Mouse (Mus musculus) heart, embryonic 16.5 days (tissue): ENCODE results near the gene Pawr. TPM values are rescaled to one million over a fixed set of nuclear protein-coding genes. Genes with fewer than 3 reads are reported as not detected.

Experiments
- ATAC-seq: fragments of 200-750 bp; cut with Nextera tagmentation; replicated peaks from 2 replicates; pipeline ENCODE4 v1.8.0; 2017; ENCODE audit warnings: moderate number of reproducible peaks; ENCODE audit not compliant: insufficient read depth, low FRiP score; ENCODE audit errors: extremely low read depth
- H3K27ac ChIP-seq: fragments of 300-500 bp; sonication (generic); 2 replicates; pipeline ENCODE4 v1.5.1; 2014; ENCODE audit warnings: mild to moderate bottlenecking, low read length, control low read depth, moderate library complexity
- H3K27me3 ChIP-seq: fragments of 300-500 bp; sonication (generic); 2 replicates; pipeline ENCODE4 v1.6.1; 2014; ENCODE audit warnings: low read length, mixed read lengths; ENCODE audit not compliant: control insufficient read depth, insufficient read depth
- H3K36me3 ChIP-seq: fragments of 300-500 bp; sonication (generic); 2 replicates; pipeline ENCODE4 v1.6.1; 2014; ENCODE audit not compliant: control insufficient read depth, insufficient read depth
- H3K4me1 ChIP-seq: fragments of 300-500 bp; sonication (generic); 2 replicates; pipeline ENCODE4 v1.6.1; 2014; ENCODE audit warnings: low read length, mixed read lengths; ENCODE audit not compliant: control insufficient read depth, insufficient read depth
- H3K4me2 ChIP-seq: fragments of 300-500 bp; sonication (generic); 2 replicates; pipeline ENCODE4 v1.6.1; 2014; ENCODE audit warnings: low read depth, mild to moderate bottlenecking, control low read depth, low read length
- H3K4me3 ChIP-seq: fragments of 300-500 bp; sonication (generic); 2 replicates; pipeline ENCODE4 v1.5.1; 2014; ENCODE audit warnings: mild to moderate bottlenecking, control low read depth, low read length
- H3K9ac ChIP-seq: fragments of 300-500 bp; sonication (generic); 2 replicates; pipeline ENCODE4 v1.6.1; 2014; ENCODE audit warnings: low read length, control low read depth
- H3K9me3 ChIP-seq: fragments of 300-500 bp; sonication (generic); replicated peaks from 2 replicates; pipeline ENCODE4 v1.6.1; 2016; ENCODE audit warnings: low read length; ENCODE audit not compliant: control insufficient read depth
- WGBS: fragments of 180-500 bp; shearing (Covaris S2); extraction: QIAGEN DNeasy Blood & Tissue Kit; methylation state at CpG from one replicate; pipeline ENCODE4 v1.1.7; 2014; 5-methylcytosine and 5-hydroxymethylcytosine counted together
- polyA plus RNA-seq: library from polyadenylated mRNA; unstranded; fragments of >200 nt; fragmentation: Nextera tagmentation; extraction: Ambion mirVana; gene quantifications from 2 replicates; pipeline ENCODE4 v1.2.1, GENCODE M21; 2015

The Pawr gene
- polyA plus RNA-seq, 1 experiment from 2014 or later: 4.1 TPM

- H3K27me3 ChIP-seq: no peaks in the 10 kb centered on the region
- no peak overlapping the region for H3K4me3 ChIP-seq
- no peaks in the 10 kb centered on the region for H3K9me3 ChIP-seq
- H3K27ac ChIP-seq: no peak overlapping the region
- H3K4me1 ChIP-seq: peaks cover 8% of the 10 kb centered on the region
- H3K36me3 ChIP-seq: no peaks in the 10 kb centered on the region
- ATAC-seq: no peak
- H3K4me2 ChIP-seq: no peak overlapping the region
- WGBS: 91% methylated on average over 8 of the region's 8 CpGs
- H3K9ac ChIP-seq: no peak overlapping the region
Observed at GRCm38 (mm10) chr10:108375796-108376195, 43.9 kb downstream of the Pawr start.

- H3K9ac ChIP-seq: no peak overlapping the region
- H3K4me3 ChIP-seq: no peak overlapping the region
- WGBS: 69% methylated on average over 4 of the region's 4 CpGs
- H3K4me2 ChIP-seq: no peak overlapping the region
- no peaks in the 10 kb centered on the region for H3K36me3 ChIP-seq
- ATAC-seq: no peak
- H3K27ac ChIP-seq: no peak overlapping the region
- H3K4me1 ChIP-seq: peaks cover 8% of the 10 kb centered on the region
- H3K9me3 ChIP-seq: no peaks in the 10 kb centered on the region
- H3K27me3 ChIP-seq: no peaks in the 10 kb centered on the region
Observed at GRCm38 (mm10) chr10:108376366-108376765, 44.4 kb downstream of the Pawr start.

- Histone ChIP-seq H3K27me3 (no peaks in the 10 kb centered on the region), H3K4me1 (peaks cover 6% of the 10 kb centered on the region), H3K27ac (no peak overlapping the region)
Observed at GRCm38 (mm10) chr10:108377369-108377768, 45.4 kb downstream of the Pawr start.

GRCm38 (mm10) chr10:108378062-108378461, 46.1 kb downstream of the Pawr start:
- Histone ChIP-seq H3K4me2 (no peak overlapping the region), H3K9me3 (no peaks in the 10 kb centered on the region), H3K4me3 (no peak overlapping the region), H3K27me3 (no peaks in the 10 kb centered on the region), H3K4me1 (no peaks in the 10 kb centered on the region), H3K36me3 (0 out of 2 replicates have a peak, but pooled peaks cover 3% of the 10 kb centered on the region), H3K9ac (no peak overlapping the region), H3K27ac (no peak overlapping the region)
- no peak for ATAC-seq
- WGBS: 69% methylated on average over 6 of the region's 6 CpGs

More at GRCm38 (mm10) chr10:108377369-108377768, 45.4 kb downstream of the Pawr start:
- Histone ChIP-seq H3K36me3 (no peaks in the 10 kb centered on the region), H3K4me3 (no peak overlapping the region), H3K9ac (no peak overlapping the region), H3K9me3 (no peaks in the 10 kb centered on the region), H3K4me2 (no peak overlapping the region)
- WGBS: 83% methylated on average over 7 of the region's 7 CpGs
- no peak for ATAC-seq

- Histone ChIP-seq H3K9me3 (no peaks in the 10 kb centered on the region), H3K27ac (no peak overlapping the region), H3K9ac (no peak overlapping the region), H3K4me3 (no peak overlapping the region), H3K4me1 (no peaks in the 10 kb centered on the region), H3K27me3 (no peaks in the 10 kb centered on the region), H3K4me2 (no peak overlapping the region), H3K36me3 (0 out of 2 replicates have a peak, but pooled peaks cover 3% of the 10 kb centered on the region)
- 50% methylated on average over 5 of the region's 5 CpGs for WGBS
- ATAC-seq: no peak
Observed at GRCm38 (mm10) chr10:108378479-108378878, 46.6 kb downstream of the Pawr start.

GRCm38 (mm10) chr10:108380715-108381114, 48.8 kb downstream of the Pawr start:
- ATAC-seq: peak; percentile 52
- no peaks in the 10 kb centered on the region for H3K27me3 ChIP-seq
- peak overlapping the region; percentile 36; the same call in 1 of the 2 replicates for H3K4me2 ChIP-seq
- H3K9ac ChIP-seq: no peak overlapping the region
- no peak overlapping the region for H3K4me3 ChIP-seq
- H3K4me1 ChIP-seq: 0 out of 2 replicates have a peak, but pooled peaks cover 2% of the 10 kb centered on the region
- WGBS: 66% methylated on average over 10 of the region's 10 CpGs
- H3K27ac ChIP-seq: no peak overlapping the region
- 0 out of 2 replicates have a peak, but pooled peaks cover 3% of the 10 kb centered on the region for H3K36me3 ChIP-seq
- H3K9me3 ChIP-seq: no peaks in the 10 kb centered on the region

- Histone ChIP-seq H3K27ac (no peak overlapping the region), H3K4me3 (no peak overlapping the region), H3K4me1 (peaks cover 7% of the 10 kb centered on the region; the same call in 1 of the 2 replicates), H3K27me3 (no peaks in the 10 kb centered on the region), H3K9me3 (no peaks in the 10 kb centered on the region), H3K36me3 (0 out of 2 replicates have a peak, but pooled peaks cover 3% of the 10 kb centered on the region), H3K4me2 (no peak overlapping the region), H3K9ac (no peak overlapping the region)
- no peak for ATAC-seq
- WGBS: 58% methylated on average over 9 of the region's 9 CpGs
Observed at GRCm38 (mm10) chr10:108384153-108384769, 52.3 kb downstream of the Pawr start.

- WGBS: 44% methylated on average over 5 of the region's 5 CpGs
Observed at GRCm38 (mm10) chr10:108385480-108385955, 53.6 kb downstream of the Pawr start.

GRCm38 (mm10) chr10:108388410-108388915, 56.5 kb downstream of the Pawr start:
- peaks cover 11% of the 10 kb centered on the region for H3K4me1 ChIP-seq
- no peak for ATAC-seq
- WGBS: 84% methylated on average over 8 of the region's 8 CpGs

More at GRCm38 (mm10) chr10:108385480-108385955, 53.6 kb downstream of the Pawr start:
- Histone ChIP-seq H3K9me3 (no peaks in the 10 kb centered on the region), H3K27ac (no peak overlapping the region), H3K4me1 (peaks cover 11% of the 10 kb centered on the region), H3K9ac (no peak overlapping the region), H3K4me3 (no peak overlapping the region), H3K36me3 (0 out of 2 replicates have a peak, but pooled peaks cover 3% of the 10 kb centered on the region), H3K27me3 (no peaks in the 10 kb centered on the region), H3K4me2 (no peak overlapping the region)
- ATAC-seq: no peak

More at GRCm38 (mm10) chr10:108388410-108388915, 56.5 kb downstream of the Pawr start:
- Histone ChIP-seq H3K27me3 (no peaks in the 10 kb centered on the region), H3K4me2 (no peak overlapping the region), H3K9ac (no peak overlapping the region), H3K4me3 (no peak overlapping the region), H3K27ac (no peak overlapping the region), H3K9me3 (no peaks in the 10 kb centered on the region), H3K36me3 (no peaks in the 10 kb centered on the region)
